In the genomic region with DNA sequence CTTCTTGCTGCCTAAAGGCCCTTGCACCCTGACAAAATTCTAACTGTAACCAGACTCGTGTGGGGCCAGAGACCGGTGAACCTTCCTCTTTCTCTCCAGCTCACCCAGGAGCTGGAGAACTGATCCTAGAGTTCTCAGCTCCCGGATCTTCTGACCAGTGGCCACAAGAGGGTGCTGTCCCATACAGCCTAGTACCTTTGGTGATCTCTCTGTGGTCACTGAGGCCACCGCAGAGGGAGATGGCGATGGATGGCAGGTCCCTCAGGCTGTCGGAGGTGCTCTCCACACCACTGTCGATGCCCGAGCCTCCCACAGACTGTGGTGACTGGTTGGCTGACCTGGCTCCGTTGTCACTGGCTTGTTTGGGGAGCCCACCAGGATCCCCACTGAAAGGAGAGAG, we compare ENCODE assay signal across 7 mouse cellular contexts. TPM values are rescaled to one million over a fixed set of nuclear protein-coding genes. Genes with fewer than 3 reads are reported as not detected.
DNase-seq lines count a peak whose midpoint lies in the region; ATAC-seq and TF ChIP-seq lines count a peak whose summit lies in the region.

No protein-coding gene starts in this region.

- 0 out of 2 replicates have a peak, but pooled peaks have one; percentile 18 for ATAC-seq in kidney, postnatal 0 days (replicated peaks; ENCODE audit: low FRiP score, low read depth)
- ATAC-seq in kidney, embryonic 15.5 days (replicated peaks; ENCODE audit: low FRiP score): no peak
- ATAC-seq in inflammation-experienced regulatory T-cells, adult 6 months: no peak

- H3K36me3 ChIP-seq in kidney, postnatal 0 days (ENCODE audit: insufficient read depth, low read length): 0 out of 2 replicates have a peak, but pooled peaks cover 6% of the 10 kb centered on the region
- H3K36me3 ChIP-seq in kidney, embryonic 15.5 days: peaks cover 35% of the 10 kb centered on the region

- H3K9ac ChIP-seq in kidney, postnatal 0 days (ENCODE audit: low read depth, low read length): no peak overlapping the region
- no peak overlapping the region for H3K9ac ChIP-seq in kidney, embryonic 15.5 days

- peak; percentile 52 for DNase-seq in kidney, postnatal 0 days (ENCODE audit: low spot score)
- peak; percentile 23 for DNase-seq in NIH3T3 (ENCODE audit: low read depth)
- DNase-seq in adrenal gland, postnatal 14 days: peak; percentile 78
- DNase-seq in gastrocnemius, postnatal 14 days: peak; percentile 38
- peak; percentile 60 for DNase-seq in lung, postnatal 14 days

- TF ChIP-seq CTCF in kidney, postnatal 0 days (IDR thresholded peaks at IDR 0.05; ENCODE audit: low read depth): peak; percentile 67

- intact Hi-C loops in gastrocnemius, postnatal 14 days (cut with DNase I; ENCODE audit: low total_unique reads): no loop called here

- H3K4me3 ChIP-seq in kidney, postnatal 0 days (replicated peaks; ENCODE audit: low read depth, low read length): no peak overlapping the region
- H3K4me3 ChIP-seq in kidney, embryonic 15.5 days (replicated peaks): no peak overlapping the region

- no peaks in the 10 kb centered on the region for H3K9me3 ChIP-seq in kidney, postnatal 0 days (replicated peaks; ENCODE audit: low read length)
- H3K9me3 ChIP-seq in kidney, embryonic 15.5 days (replicated peaks): no peaks in the 10 kb centered on the region

- 62% methylated on average over 9 of the region's 9 CpGs for WGBS in kidney, postnatal 0 days
- 60% methylated on average over 9 of the region's 9 CpGs for WGBS in kidney, embryonic 15.5 days

- H3K4me2 ChIP-seq in kidney, postnatal 0 days (ENCODE audit: low read length): no peak overlapping the region
- H3K4me2 ChIP-seq in kidney, embryonic 15.5 days: no peak overlapping the region

- H3K4me1 ChIP-seq in kidney, postnatal 0 days (replicated peaks; ENCODE audit: insufficient read depth, low read length): no peaks in the 10 kb centered on the region
- H3K4me1 ChIP-seq in kidney, embryonic 15.5 days: no peaks in the 10 kb centered on the region

- H3K27me3 ChIP-seq in kidney, postnatal 0 days (ENCODE audit: insufficient read depth, low read length): no peaks in the 10 kb centered on the region
- no peaks in the 10 kb centered on the region for H3K27me3 ChIP-seq in kidney, embryonic 15.5 days

- H3K27ac ChIP-seq in kidney, postnatal 0 days: no peak overlapping the region
- H3K27ac ChIP-seq in kidney, embryonic 15.5 days: no peak overlapping the region

RNA-seq across cellular contexts. Expression of gene Lpin1, which starts 47.3 kb away (rescaled TPM):
- polyA plus RNA-seq in kidney, postnatal 0 days (2015; fragmentation: Nextera tagmentation; extraction: Ambion mirVana): 4.7 and 5.2 TPM in 2 replicates
- polyA plus RNA-seq in kidney, embryonic 15.5 days (2015; fragmentation: Nextera tagmentation; extraction: Ambion mirVana): 5.5 and 6.8 TPM in 2 replicates
- total RNA-seq in adrenal gland, postnatal 14 days (2021): 135 and 224 TPM in 2 replicates
- total RNA-seq in gastrocnemius, postnatal 14 days (2021): 100 to 1,000 TPM in 1 of 2 experiments, 10 to 100 TPM in 1; 46.2 to 117 TPM
- 10 to 100 TPM in 2 of 3 experiments, 1 to 10 TPM in 1; 9.4 to 29.1 (median 16.7) TPM for polyA plus RNA-seq in inflammation-experienced regulatory T-cells, adult 6 months (2017; shearing (Covaris generic))

Comparison
In these comparisons a context has a peak if more than half of its experiments do, and no peak if none do; other contexts are left out.
1. DNase-seq: peak in every context shown above with its lines; median percentile 78 in adrenal gland, postnatal 14 days; 60 in lung, postnatal 14 days; 52 in kidney, postnatal 0 days; 38 in gastrocnemius, postnatal 14 days; 23 in NIH3T3.